Comparison of ENCODE assay signal across 16 mouse cellular contexts in the genomic region with DNA sequence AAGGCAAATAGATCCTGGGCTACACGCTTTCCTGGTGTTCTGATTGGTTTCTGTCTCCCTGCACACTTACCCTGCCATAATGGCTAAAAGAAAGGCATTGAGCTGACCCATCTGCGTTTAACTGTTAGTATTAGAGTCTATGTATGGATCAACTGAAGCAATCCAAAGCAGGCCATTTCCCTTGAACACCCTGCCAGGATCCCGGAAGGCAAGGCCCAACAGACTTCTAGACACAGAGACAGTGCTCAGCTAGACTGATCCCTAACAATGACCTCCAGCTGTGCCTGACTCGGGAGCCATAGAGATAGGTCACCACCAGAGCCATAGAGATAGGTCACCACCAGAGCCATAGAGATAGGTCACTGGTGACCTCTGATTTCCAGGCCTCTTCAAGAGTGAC.
"Had no signal": no experiment of that assay in that cellular context is flagged by ENCODE, and none has a peak within 500 bp of the region (broad histone marks: within the 10 kb centered on the region; RNA-seq: fewer than 3 reads in every experiment).

No protein-coding gene starts in this region.

- H3K4me3 ChIP-seq: liver, embryonic 13.5 days; midbrain, embryonic 12.5 days; myocyte; neural tube, embryonic 13.5 days had no signal

- H3K9me3 ChIP-seq: kidney, embryonic 15.5 days; liver, embryonic 13.5 days; midbrain, embryonic 12.5 days; neural tube, embryonic 13.5 days had no signal

- H3K4me2 ChIP-seq: liver, embryonic 13.5 days had no signal

- DNase-seq: kidney, adult 11 months; kidney, adult 8-10 months; kidney, postnatal 10 days; kidney, postnatal 36 days; liver, embryonic 13.5 days; lung, adult 2 months; lung, postnatal 14 days; lung, postnatal 4 days; retina, postnatal 1 day; spleen, adult 18-20 months; thymus, adult 18-20 months; thymus, postnatal 36 days had no signal

- H3K36me3 ChIP-seq: kidney, embryonic 15.5 days; liver, embryonic 13.5 days had no signal

- H3K9ac ChIP-seq: kidney, embryonic 15.5 days; liver, embryonic 13.5 days; midbrain, embryonic 12.5 days; neural tube, embryonic 13.5 days had no signal

- H3K4me1 ChIP-seq: liver, embryonic 13.5 days had no signal

- H3K27ac ChIP-seq: kidney, embryonic 15.5 days; liver, embryonic 13.5 days; midbrain, embryonic 12.5 days; neural tube, embryonic 13.5 days had no signal
